Mouse (Mus musculus): ENCODE results near the gene Vnn1.
A peak's percentile ranks its signal among the peaks of the same experiment; 100 is the strongest.

Vnn1 gene

DNA sequence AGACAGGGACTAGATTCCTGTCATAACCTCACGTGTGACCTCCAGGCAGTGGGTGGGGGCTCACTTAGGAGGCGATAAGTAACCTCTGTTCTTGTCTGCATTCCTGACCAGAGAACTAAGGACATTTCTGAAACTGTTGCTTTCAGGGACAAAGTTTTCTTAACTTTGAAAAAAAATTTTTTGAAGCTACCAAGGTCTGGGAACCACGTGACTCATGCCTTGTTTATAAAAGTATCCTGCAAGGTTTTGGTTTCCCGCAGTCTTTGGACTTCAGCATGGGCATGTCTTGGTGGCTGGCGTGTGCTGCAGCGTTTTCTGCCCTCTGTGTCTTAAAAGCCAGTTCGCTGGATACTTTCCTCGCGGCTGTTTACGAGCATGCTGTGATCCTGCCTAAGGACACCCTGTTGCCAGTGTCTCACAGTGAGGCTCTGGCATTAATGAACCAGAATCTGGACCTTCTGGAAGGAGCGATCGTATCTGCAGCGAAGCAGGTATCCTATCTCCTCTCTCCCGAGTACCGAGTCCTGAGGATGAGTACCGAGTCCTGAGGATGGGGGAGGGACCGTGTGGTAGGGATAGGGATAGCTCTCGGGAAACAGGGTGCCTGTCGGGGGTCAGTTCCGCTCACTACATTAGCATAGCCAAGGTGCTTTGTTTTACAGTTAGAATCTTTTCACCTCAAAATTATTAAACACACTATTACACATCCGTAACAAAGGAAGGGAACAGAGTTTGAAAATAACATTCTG lies at the start of gene Vnn1:
Vnn1 (plus strand) TSS at position 88 of the 749 bp plus-strand sequence.
- no peak for DNase-seq (ENCODE audit: low read depth, low spot score)

GRCm38 (mm10) chr10:23851228-23851912 lies 43.1 kb upstream of the Vnn1 start, which contains the start of gene Vnn3:
Vnn3 (plus strand) TSS chr10:23851462.
- DNase-seq (ENCODE audit: low read depth, low spot score) = no peak

GRCm38 (mm10) chr10:23852096-23852495 lies 42.4 kb upstream of the Vnn1 start:
- DNase-seq (ENCODE audit: low read depth, low spot score) = no peak

GRCm38 (mm10) chr10:23864362-23865312 lies 29.9 kb upstream of the Vnn1 start:
- DNase-seq (ENCODE audit: low read depth, low spot score) = no peak

DNA sequence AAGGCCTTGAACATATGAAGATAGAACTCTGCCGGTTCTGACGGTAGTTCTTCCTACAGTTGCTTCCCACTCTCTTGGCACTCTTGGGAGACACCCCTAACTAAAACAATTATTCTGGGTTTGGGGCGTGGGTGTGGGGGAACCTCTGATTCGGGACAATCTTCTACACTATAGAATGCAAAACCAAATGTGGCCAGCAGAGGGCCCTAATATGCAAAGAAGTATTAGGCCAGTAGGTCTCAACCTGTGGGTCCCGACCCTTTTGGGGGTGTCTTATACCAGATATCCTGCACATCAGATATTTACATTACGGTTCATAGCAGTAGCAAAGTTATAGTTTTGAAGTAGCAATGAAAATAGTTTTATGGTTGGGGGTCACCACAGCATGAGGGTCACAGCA lies 13.8 kb upstream of the Vnn1 start:
- DNase-seq (ENCODE audit: low read depth, low spot score) = no peak

- no peak for DNase-seq (ENCODE audit: low read depth, low spot score)
Observed at GRCm38 (mm10) chr10:23884910-23885309, 9.6 kb upstream of the Vnn1 start.

DNA sequence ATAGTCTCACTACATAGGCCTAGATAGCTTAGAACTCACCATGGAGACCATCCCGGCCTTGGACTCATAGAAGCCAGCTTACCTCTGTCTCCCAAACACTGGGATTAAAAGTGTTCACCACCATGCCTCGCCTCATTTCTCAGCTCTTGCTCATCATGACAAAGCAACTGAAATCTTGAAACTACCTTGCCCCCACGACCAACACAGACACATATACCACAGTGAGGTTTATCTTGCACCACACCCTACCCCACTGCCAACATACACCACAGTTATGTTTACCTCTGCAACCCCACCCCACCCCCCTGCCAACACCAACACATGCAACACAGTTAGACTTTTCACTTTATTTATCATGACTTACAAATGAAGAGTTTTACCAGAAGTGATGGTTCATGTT lies 8.4 kb upstream of the Vnn1 start:
- no peak for DNase-seq (ENCODE audit: low read depth, low spot score)

DNA sequence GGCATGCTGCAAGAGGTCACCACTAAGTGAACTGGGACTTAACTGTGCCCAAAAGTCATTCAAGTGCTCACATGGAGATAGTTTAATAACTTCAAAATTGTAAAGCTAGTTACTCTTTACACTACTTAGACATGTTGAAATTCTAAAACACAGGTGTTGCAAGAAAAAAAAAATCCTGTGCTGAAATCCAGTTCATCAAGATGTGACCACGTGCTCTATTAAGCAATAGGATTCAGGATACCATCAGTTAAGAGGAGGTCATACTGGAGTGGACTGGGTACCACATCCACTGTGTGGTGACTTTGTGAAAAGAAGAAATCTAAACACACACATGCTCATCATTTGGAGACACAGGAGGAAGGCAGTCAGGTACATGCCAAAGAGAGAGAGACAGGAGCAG lies 1.5 kb upstream of the Vnn1 start:
- DNase-seq (ENCODE audit: low read depth, low spot score) = no peak

DNA sequence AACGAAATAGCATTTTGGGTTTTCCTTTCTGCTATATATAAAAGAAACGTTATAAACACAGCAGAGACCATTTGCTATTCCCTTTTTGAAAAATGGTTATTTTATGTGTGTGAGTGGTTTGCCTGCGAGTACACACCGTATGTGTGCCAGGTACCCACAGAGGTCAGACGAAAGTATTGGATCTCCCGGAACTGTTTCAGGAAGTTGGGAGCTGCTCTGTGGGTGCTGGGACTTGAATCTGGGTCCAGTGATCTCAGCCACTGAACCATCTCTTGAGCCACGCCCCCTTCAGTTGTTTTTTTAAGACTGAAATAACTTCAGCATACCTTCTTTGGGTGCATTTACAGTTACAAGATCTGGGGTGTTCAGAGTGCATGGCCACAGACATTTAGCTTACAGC lies 888 bp downstream of the Vnn1 start:
- no peak for DNase-seq (ENCODE audit: low read depth, low spot score)

- peak; percentile 10 for DNase-seq (ENCODE audit: low read depth, low spot score)
Observed at GRCm38 (mm10) chr10:23901119-23901518, 6.6 kb downstream of the Vnn1 start.

DNA sequence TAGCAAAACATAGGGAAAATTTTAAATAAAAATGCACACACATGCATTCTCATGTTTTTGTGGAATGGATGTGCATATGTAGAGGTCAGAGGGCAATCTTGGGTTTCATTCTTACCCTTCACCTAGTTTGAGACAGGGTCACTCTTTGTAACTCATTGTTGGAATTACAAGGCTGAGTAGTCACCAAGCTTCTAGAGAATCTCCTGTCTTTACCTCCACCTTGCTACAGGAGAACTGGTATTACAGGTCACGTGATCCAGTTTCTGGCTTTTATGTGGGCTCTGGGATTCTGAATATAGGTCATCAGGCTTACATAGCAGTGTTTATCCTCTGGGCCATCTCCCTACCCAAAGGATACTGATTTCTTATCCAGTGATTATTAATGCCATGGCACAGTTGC lies 11.2 kb downstream of the Vnn1 start:
- no peak for DNase-seq (ENCODE audit: low read depth, low spot score)

- DNase-seq (ENCODE audit: low read depth, low spot score) = no peak
Observed at GRCm38 (mm10) chr10:23920056-23920455, 25.6 kb downstream of the Vnn1 start, which contains the start of gene Taar1. Taar1 (plus strand) TSS chr10:23920356.

DNA sequence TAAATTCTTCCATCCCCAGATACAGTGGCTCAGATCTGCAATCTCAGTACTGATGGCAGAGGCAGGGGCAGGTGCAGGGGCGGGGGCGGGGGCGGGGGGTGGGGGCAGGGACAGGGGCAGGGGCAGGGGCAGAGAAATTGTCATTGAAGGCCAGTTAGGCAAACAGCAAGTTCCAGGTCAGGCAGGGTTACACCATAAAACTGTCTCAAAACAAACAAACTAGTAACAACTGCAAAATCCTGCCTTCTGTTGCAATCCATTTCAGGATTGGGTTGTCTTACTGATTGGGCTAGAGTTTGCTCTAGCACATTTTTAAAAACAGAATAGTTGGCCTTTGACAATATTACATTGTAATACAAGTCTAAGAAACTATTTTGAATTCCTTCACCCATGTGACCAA lies 28.0 kb downstream of the Vnn1 start:
- DNase-seq (ENCODE audit: low read depth, low spot score) = no peak

- DNase-seq (ENCODE audit: low read depth, low spot score) = no peak
Observed at GRCm38 (mm10) chr10:23923941-23924340, 29.5 kb downstream of the Vnn1 start.

DNA sequence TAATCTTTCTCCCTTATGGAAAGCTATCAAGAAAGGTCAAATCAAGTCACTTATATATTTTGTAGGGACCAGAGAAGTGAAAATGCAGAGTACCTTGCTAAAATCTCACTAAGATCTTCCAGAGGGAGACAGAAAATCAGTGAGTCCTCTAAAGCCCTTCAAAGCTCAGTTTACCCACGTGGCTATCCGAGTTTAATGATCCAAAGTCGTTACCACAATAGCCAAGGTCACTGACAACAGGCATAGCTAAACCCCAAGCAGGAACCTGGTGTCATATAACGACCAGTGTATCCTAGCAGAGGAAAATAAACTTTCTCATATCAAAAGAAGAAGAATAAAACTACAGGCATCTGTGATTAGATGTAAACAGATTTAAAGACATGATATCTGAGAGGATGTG lies 43.1 kb downstream of the Vnn1 start:
- DNase-seq (ENCODE audit: low read depth, low spot score) = no peak

DNA sequence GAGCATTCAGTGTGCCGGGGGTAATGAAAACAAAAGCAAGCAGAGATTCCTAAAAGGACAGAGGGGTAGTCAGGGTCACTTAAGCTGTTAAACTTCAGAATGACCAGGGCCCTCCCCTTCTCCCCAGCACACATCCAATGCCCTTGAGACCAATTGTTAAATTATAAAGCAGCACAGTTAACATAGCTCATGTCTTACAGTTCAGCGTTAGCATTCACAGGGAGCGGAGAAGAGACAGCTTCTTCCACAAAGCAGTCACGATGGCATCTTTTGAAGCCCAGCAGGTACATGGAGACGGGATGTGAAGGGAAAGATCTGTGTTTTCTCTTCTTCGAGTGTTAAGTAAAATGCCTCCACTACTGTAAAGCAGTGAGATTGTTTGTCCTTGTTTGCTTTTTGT lies 43.8 kb downstream of the Vnn1 start, which contains the start of gene Taar2:
Taar2 (plus strand) TSS at position 261 of the 400 bp plus-strand sequence.
- DNase-seq (ENCODE audit: low read depth, low spot score) = no peak

- no peak for DNase-seq (ENCODE audit: low read depth, low spot score)
Observed at GRCm38 (mm10) chr10:23942465-23942864, 48.0 kb downstream of the Vnn1 start.

DNA sequence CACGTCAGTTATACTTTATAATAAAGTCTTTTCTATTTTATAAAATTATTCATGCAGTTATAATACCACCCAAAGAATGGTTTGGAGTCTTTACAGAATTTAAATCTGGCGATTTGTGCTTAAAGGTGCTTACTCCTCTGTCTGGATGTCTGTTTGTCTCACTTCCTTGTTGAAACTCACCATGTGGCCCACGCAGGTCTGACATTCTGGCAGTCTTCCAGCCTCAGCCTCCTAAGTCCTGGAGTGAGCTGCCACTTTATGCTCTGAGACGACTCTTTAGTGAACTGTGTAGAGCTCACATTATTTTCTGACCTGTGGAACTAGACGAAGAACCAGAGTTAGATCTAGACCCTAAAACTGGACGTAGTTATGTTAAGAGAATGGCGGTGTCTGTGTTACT lies 53.5 kb downstream of the Vnn1 start:
- DNase-seq (ENCODE audit: low read depth, low spot score) = no peak

GRCm38 (mm10) chr10:23949508-23950005 lies 55.1 kb downstream of the Vnn1 start, which contains the start of gene Taar3:
Taar3 (plus strand) TSS chr10:23949558.
- DNase-seq (ENCODE audit: low read depth, low spot score) = peak; percentile 16

- DNase-seq (ENCODE audit: low read depth, low spot score) = no peak
Observed at GRCm38 (mm10) chr10:23951714-23952113, 57.2 kb downstream of the Vnn1 start.

Data from brain, embryonic 18.5 days (tissue).